Mouse (Mus musculus): ENCODE measurements around the gene Daam1. TPM values are rescaled to one million over a fixed set of nuclear protein-coding genes. Genes with fewer than 3 reads are reported as not detected.
A peak's percentile ranks its signal among the peaks of the same experiment; 100 is the strongest.

The Daam1 gene
- polyA plus RNA-seq, 1 experiment from 2014 or later = 26.5 TPM

GRCm38 (mm10) chr12:71925990-71926700 lies 95.3 kb downstream of the Daam1 start:
- Histone ChIP-seq H3K4me1 (replicated peaks) (peaks cover 37% of the 10 kb centered on the region), H3K4me3 (no peak overlapping the region), H3K9me3 (no peaks in the 10 kb centered on the region), H3K9ac (no peak overlapping the region), H3K27me3 (no peaks in the 10 kb centered on the region), H3K27ac (replicated peaks) (no peak overlapping the region; the same call in 1 of the 2 replicates), H3K4me2 (0 out of 2 replicates have a peak overlapping the region, but pooled peaks have one; percentile 9), H3K36me3 (no peaks in the 10 kb centered on the region)
- WGBS = 44% methylated on average over 11 of the region's 11 CpGs
- ATAC-seq (ENCODE audit: low FRiP score, low read depth) = no peak

DNA sequence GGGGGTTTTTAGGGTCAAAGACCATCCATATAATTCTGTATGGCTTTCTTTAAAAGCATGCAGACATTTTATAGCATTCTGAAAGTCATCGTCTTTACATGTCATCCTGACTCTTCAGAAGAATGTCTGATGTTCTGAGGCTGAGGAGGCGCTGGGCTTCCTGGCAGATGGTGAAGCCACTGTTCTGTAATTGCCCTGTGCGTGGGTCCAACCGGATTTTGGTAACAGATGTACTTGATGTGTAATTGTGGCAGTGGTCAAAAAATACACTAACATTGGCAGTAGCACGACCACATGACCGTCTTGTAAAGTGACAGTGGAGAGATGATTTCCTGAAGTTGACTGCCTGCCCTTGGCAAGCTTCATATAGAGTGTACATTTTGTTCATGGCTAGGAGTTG lies 97.2 kb downstream of the Daam1 start:
- H3K9ac ChIP-seq = no peak overlapping the region
- H3K27ac ChIP-seq (replicated peaks) = no peak overlapping the region
- H3K4me1 ChIP-seq (replicated peaks) = peaks cover 27% of the 10 kb centered on the region
- no peaks in the 10 kb centered on the region for H3K36me3 ChIP-seq
- H3K4me2 ChIP-seq = no peak overlapping the region
- ATAC-seq (ENCODE audit: low FRiP score, low read depth) = no peak
- no peak overlapping the region for H3K4me3 ChIP-seq
- H3K27me3 ChIP-seq = no peaks in the 10 kb centered on the region
- H3K9me3 ChIP-seq = no peaks in the 10 kb centered on the region
- WGBS = 88% methylated on average over 6 of the region's 6 CpGs

GRCm38 (mm10) chr12:71929876-71930275 lies 99.0 kb downstream of the Daam1 start:
- 63% methylated on average over 2 of the region's 2 CpGs for WGBS
- Histone ChIP-seq H3K9me3 (no peaks in the 10 kb centered on the region), H3K27me3 (no peaks in the 10 kb centered on the region)

DNA sequence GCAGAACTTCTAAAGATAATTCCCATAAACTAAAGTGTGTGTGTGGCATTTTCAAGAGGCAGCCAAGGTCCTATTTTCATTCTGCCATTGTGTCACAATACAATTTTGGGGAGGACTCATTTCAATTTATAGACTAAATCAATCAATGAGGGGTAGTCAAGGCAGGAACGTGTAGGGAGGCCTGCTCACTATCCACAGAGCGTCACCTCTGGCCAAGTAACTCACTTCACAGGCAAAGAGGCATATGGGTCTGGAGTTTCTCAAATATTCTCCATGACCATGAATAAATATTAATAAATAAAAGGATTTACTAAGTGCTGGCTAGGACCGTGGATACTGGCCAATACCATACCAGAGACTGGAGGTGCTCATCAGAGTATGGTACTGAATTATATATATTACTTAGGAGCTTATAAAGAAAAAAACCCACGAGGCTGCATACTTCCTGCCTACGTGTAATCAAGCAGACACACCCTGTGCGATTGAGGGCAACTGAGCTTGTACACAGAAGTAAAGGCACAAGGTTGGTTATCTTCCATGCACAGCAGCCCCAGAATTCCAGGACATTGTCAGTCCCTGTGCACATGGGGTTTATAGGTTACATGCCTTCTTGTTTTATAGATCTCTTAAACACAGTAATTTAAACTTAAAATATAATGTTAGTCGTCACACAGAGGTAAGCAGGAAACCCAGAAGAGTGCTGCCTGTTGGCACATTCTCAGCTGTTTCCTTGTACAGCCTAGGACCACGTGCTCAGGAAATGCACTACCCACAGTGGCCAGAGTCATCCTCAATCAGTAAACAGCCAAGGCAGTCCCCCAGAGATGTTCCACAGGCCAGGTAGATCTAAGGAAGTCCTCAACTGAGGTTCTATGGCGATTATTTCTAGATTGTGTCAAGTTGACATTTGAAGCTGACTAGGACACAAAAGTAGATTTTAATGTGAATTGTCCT lies 101.8 kb downstream of the Daam1 start:
- Histone ChIP-seq H3K9ac (no peak overlapping the region), H3K4me3 (no peak overlapping the region), H3K4me1 (replicated peaks) (peaks cover 15% of the 10 kb centered on the region), H3K27ac (replicated peaks) (no peak overlapping the region), H3K36me3 (peaks cover 6% of the 10 kb centered on the region; the same call in 1 of the 2 replicates), H3K9me3 (no peaks in the 10 kb centered on the region), H3K27me3 (no peaks in the 10 kb centered on the region), H3K4me2 (no peak overlapping the region)
- 85% methylated on average over 9 of the region's 9 CpGs for WGBS
- no peak for ATAC-seq (ENCODE audit: low FRiP score, low read depth)

More at GRCm38 (mm10) chr12:71929876-71930275, 99.0 kb downstream of the Daam1 start:
- Histone ChIP-seq H3K36me3 (no peaks in the 10 kb centered on the region), H3K4me1 (replicated peaks) (peaks cover 28% of the 10 kb centered on the region), H3K9ac (no peak overlapping the region), H3K4me2 (no peak overlapping the region), H3K27ac (replicated peaks) (no peak overlapping the region), H3K4me3 (no peak overlapping the region)
- no peak for ATAC-seq (ENCODE audit: low FRiP score, low read depth)

GRCm38 (mm10) chr12:71933989-71934645 lies 103.2 kb downstream of the Daam1 start:
- Histone ChIP-seq H3K9me3 (no peaks in the 10 kb centered on the region), H3K4me1 (replicated peaks) (peaks cover 25% of the 10 kb centered on the region), H3K4me2 (no peak overlapping the region), H3K36me3 (peaks cover 6% of the 10 kb centered on the region; the same call in 1 of the 2 replicates), H3K27ac (replicated peaks) (0 out of 2 replicates have a peak overlapping the region, but pooled peaks have one; percentile 28), H3K9ac (no peak overlapping the region), H3K27me3 (no peaks in the 10 kb centered on the region), H3K4me3 (no peak overlapping the region)
- WGBS = 67% methylated on average over 6 of the region's 6 CpGs
- no peak for ATAC-seq (ENCODE audit: low FRiP score, low read depth)

GRCm38 (mm10) chr12:71936636-71937035 lies 105.8 kb downstream of the Daam1 start:
- no peak overlapping the region for H3K27ac ChIP-seq (replicated peaks)
- H3K27me3 ChIP-seq = no peaks in the 10 kb centered on the region
- WGBS = 91% methylated on average over 1 of the region's 1 CpGs
- no peak for ATAC-seq (ENCODE audit: low FRiP score, low read depth)
- H3K4me3 ChIP-seq = no peak overlapping the region
- no peak overlapping the region for H3K4me2 ChIP-seq
- peaks cover 20% of the 10 kb centered on the region for H3K4me1 ChIP-seq (replicated peaks)
- no peak overlapping the region for H3K9ac ChIP-seq
- peaks cover 6% of the 10 kb centered on the region; the same call in 1 of the 2 replicates for H3K36me3 ChIP-seq
- H3K9me3 ChIP-seq = no peaks in the 10 kb centered on the region

- no peaks in the 10 kb centered on the region for H3K9me3 ChIP-seq
- H3K9ac ChIP-seq = no peak overlapping the region
- no peak for ATAC-seq (ENCODE audit: low FRiP score, low read depth)
- H3K4me2 ChIP-seq = no peak overlapping the region
- whole genome bisulfite sequencing = 64% methylated on average over 5 of the region's 5 CpGs
- peaks cover 7% of the 10 kb centered on the region; the same call in 1 of the 2 replicates for H3K36me3 ChIP-seq
- H3K4me1 ChIP-seq (replicated peaks) = peaks cover 18% of the 10 kb centered on the region
- no peak overlapping the region for H3K27ac ChIP-seq (replicated peaks)
- no peaks in the 10 kb centered on the region for H3K27me3 ChIP-seq
- no peak overlapping the region for H3K4me3 ChIP-seq
Observed at GRCm38 (mm10) chr12:71938513-71938912, 107.6 kb downstream of the Daam1 start.

DNA sequence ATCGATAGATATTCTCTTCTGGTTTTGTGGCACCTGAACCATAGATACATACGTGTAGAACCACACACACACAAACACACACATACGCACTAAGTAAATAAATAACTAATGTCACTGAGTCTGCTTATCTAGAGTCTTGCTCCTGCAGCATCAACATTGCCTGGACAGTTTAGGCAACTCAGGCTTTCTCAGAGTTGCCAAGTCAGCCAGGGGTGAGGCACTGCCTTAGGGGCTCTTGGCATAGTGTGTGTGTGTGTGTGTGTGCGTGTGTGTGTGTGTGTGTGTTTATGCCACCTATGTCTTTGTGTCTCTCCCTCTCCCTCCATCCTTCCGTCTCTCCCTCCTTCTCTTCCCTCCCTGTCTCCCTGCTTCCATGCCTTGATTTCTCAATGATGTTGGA lies 110.4 kb downstream of the Daam1 start:
- Histone ChIP-seq H3K27me3 (no peaks in the 10 kb centered on the region), H3K9me3 (no peaks in the 10 kb centered on the region), H3K9ac (no peak overlapping the region), H3K4me1 (replicated peaks) (peaks cover 14% of the 10 kb centered on the region; the same call in 1 of the 2 replicates), H3K4me3 (no peak overlapping the region), H3K36me3 (peaks cover 25% of the 10 kb centered on the region), H3K27ac (replicated peaks) (no peak overlapping the region), H3K4me2 (no peak overlapping the region)
- WGBS = 93% methylated on average over 5 of the region's 5 CpGs
- ATAC-seq (ENCODE audit: low FRiP score, low read depth) = no peak

GRCm38 (mm10) chr12:71943112-71943511 lies 112.2 kb downstream of the Daam1 start:
- peaks cover 26% of the 10 kb centered on the region for H3K36me3 ChIP-seq
- H3K4me2 ChIP-seq = no peak overlapping the region
- H3K9ac ChIP-seq = no peak overlapping the region
- no peaks in the 10 kb centered on the region for H3K9me3 ChIP-seq
- peaks cover 9% of the 10 kb centered on the region; the same call in 1 of the 2 replicates for H3K4me1 ChIP-seq (replicated peaks)
- H3K27ac ChIP-seq (replicated peaks) = no peak overlapping the region
- WGBS = 94% methylated on average over 9 of the region's 9 CpGs
- no peaks in the 10 kb centered on the region for H3K27me3 ChIP-seq
- H3K4me3 ChIP-seq = no peak overlapping the region
- ATAC-seq (ENCODE audit: low FRiP score, low read depth) = no peak

GRCm38 (mm10) chr12:71943646-71944045 lies 112.8 kb downstream of the Daam1 start:
- H3K27ac ChIP-seq (replicated peaks) = no peak overlapping the region
- H3K4me1 ChIP-seq (replicated peaks) = peaks cover 4% of the 10 kb centered on the region; the same call in 1 of the 2 replicates
- ATAC-seq (ENCODE audit: low FRiP score, low read depth) = no peak
- no peaks in the 10 kb centered on the region for H3K9me3 ChIP-seq
- WGBS = 83% methylated on average over 4 of the region's 4 CpGs
- peaks cover 29% of the 10 kb centered on the region for H3K36me3 ChIP-seq
- H3K4me2 ChIP-seq = no peak overlapping the region
- H3K4me3 ChIP-seq = no peak overlapping the region
- H3K9ac ChIP-seq = no peak overlapping the region
- H3K27me3 ChIP-seq = no peaks in the 10 kb centered on the region

GRCm38 (mm10) chr12:71945844-71946243 lies 115.0 kb downstream of the Daam1 start:
- no peak for ATAC-seq (ENCODE audit: low FRiP score, low read depth)
- no peak overlapping the region for H3K4me2 ChIP-seq
- 76% methylated on average over 7 of the region's 7 CpGs for WGBS
- no peak overlapping the region for H3K27ac ChIP-seq (replicated peaks)
- H3K4me1 ChIP-seq (replicated peaks) = 0 out of 2 replicates have a peak, but pooled peaks cover 3% of the 10 kb centered on the region
- no peak overlapping the region for H3K9ac ChIP-seq
- peaks cover 48% of the 10 kb centered on the region for H3K36me3 ChIP-seq
- no peaks in the 10 kb centered on the region for H3K9me3 ChIP-seq
- no peak overlapping the region for H3K4me3 ChIP-seq
- no peaks in the 10 kb centered on the region for H3K27me3 ChIP-seq

All from hindbrain, embryonic 15.5 days (tissue).